Mouse (Mus musculus): ENCODE measurements around the gene Vmn1r196. TPM values are rescaled to one million over a fixed set of nuclear protein-coding genes. Genes with fewer than 3 reads are reported as not detected.

Gene Vmn1r196
- not detected in 2 replicates for polyA plus RNA-seq (2012; rRNA removed; ENCODE audit: low replicate concordance)

DNA sequence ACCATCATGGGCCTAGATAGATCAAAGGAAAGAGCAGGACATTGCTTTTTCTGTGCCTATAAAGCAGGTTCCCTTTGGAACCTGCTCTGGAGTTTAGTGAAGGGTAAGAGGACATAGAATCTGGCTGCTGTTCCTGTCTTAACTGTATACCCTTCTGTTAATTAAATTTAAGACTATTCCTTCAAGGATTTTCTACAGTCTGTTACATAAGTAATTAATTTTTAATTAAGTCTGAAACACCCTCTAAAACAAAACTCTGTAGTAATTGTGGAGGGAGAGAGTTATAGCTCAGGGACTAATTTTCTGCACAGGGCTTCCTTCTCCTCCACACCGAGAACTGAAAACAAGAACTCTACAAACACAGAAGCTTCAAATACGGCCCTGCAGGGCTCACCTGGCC, at the start of gene Vmn1r196:
TSS of gene Vmn1r196 (plus strand) at position 301 of the 400 bp plus-strand sequence.

DNA sequence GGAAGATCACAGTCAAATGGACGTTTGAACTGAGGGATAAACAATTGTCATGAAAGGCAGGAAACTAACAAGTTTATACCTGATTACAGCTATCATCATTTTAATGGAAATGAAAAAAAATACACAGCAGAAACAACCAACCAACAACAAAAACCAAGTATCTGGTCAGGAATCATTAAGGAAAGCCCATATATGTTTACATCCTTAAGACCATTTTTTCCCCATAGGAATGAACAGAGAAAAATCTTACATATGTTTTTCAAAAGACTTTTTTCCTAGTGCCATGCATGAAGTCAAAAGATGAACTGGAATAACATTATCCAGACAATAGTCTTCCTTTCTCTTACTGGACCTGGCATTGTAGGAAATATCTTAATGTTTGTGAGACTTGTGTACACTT, 45.8 kb upstream of the Vmn1r196 start, which contains the start of gene Vmn1r194:
TSS of gene Vmn1r194 (plus strand) at position 301 of the 400 bp plus-strand sequence.

GRCm38 (mm10) chr13:22270222-22270621, 19.5 kb upstream of the Vmn1r196 start, which contains the start of gene Vmn1r195:
Gene Vmn1r195 (plus strand): TSS chr13:22270522.

DNA sequence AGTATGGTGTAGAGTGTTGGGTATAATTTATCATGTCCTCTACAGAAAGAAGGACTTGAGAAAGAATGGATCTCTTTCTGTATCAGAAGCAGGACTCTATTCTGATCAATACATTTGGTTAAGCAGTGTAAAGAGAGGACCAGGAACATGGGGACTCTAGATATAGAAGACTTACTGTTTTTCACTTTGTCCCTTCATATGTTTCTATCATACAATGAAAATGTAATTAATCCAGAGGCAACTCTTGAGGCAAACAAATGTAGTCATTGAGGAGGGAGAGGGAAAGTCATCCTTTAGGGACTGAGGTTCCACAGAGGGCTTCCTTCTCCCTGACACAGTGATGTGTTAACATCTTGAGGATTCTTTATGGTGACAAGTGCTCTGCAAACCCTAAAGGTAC, 34.6 kb downstream of the Vmn1r196 start, which contains the start of gene Vmn1r197:
TSS of gene Vmn1r197 (plus strand) at position 301 of the 400 bp plus-strand sequence.

Other genes starting within 250 kb of the Vmn1r196 start
- 11.9 and 12.9 TPM in 2 replicates for gene Hist1h4i, start 248.6 kb upstream of the Vmn1r196 start, polyA plus RNA-seq (2012; rRNA removed; ENCODE audit: low replicate concordance)
- gene Hist1h2ag, start 247.0 kb upstream of the Vmn1r196 start, polyA plus RNA-seq (2012; rRNA removed; ENCODE audit: low replicate concordance) = 3.7 TPM in 1 of 2 replicates, not detected in the other
- gene Hist1h2bj, start 246.7 kb upstream of the Vmn1r196 start, polyA plus RNA-seq (2012; rRNA removed; ENCODE audit: low replicate concordance) = 4.6 and 8.5 TPM in 2 replicates
- gene Vmn1r188, start 205.5 kb upstream of the Vmn1r196 start, polyA plus RNA-seq (2012; rRNA removed; ENCODE audit: low replicate concordance) = not detected in 2 replicates
- not detected in 2 replicates for gene Vmn1r189, start 184.1 kb upstream of the Vmn1r196 start, polyA plus RNA-seq (2012; rRNA removed; ENCODE audit: low replicate concordance)
- gene Vmn1r191, start 106.0 kb upstream of the Vmn1r196 start, polyA plus RNA-seq (2012; rRNA removed; ENCODE audit: low replicate concordance) = not detected in 2 replicates
- gene Vmn1r192, start 98.8 kb upstream of the Vmn1r196 start, polyA plus RNA-seq (2012; rRNA removed; ENCODE audit: low replicate concordance) = not detected in 2 replicates
- not detected in 2 replicates for gene Vmn1r193, start 66.8 kb upstream of the Vmn1r196 start, polyA plus RNA-seq (2012; rRNA removed; ENCODE audit: low replicate concordance)
- gene Vmn1r194, start 45.7 kb upstream of the Vmn1r196 start, polyA plus RNA-seq (2012; rRNA removed; ENCODE audit: low replicate concordance) = not detected in 2 replicates
- not detected in 2 replicates for gene Vmn1r195, start 19.4 kb upstream of the Vmn1r196 start, polyA plus RNA-seq (2012; rRNA removed; ENCODE audit: low replicate concordance)
- not detected in 2 replicates for gene Vmn1r197, start 34.7 kb downstream of the Vmn1r196 start, polyA plus RNA-seq (2012; rRNA removed; ENCODE audit: low replicate concordance)
- not detected in 2 replicates for gene Vmn1r198, start 60.4 kb downstream of the Vmn1r196 start, polyA plus RNA-seq (2012; rRNA removed; ENCODE audit: low replicate concordance)
- gene Vmn1r199, start 89.9 kb downstream of the Vmn1r196 start, polyA plus RNA-seq (2012; rRNA removed; ENCODE audit: low replicate concordance) = not detected in 2 replicates
- not detected in 2 replicates for gene Vmn1r200, start 100.5 kb downstream of the Vmn1r196 start, polyA plus RNA-seq (2012; rRNA removed; ENCODE audit: low replicate concordance)
- gene Vmn1r201, start 182.0 kb downstream of the Vmn1r196 start, polyA plus RNA-seq (2012; rRNA removed; ENCODE audit: low replicate concordance) = not detected in 2 replicates
- 0.03 TPM in 1 of 2 replicates, not detected in the other for gene Vmn1r202, start 215.5 kb downstream of the Vmn1r196 start, polyA plus RNA-seq (2012; rRNA removed; ENCODE audit: low replicate concordance)
- gene Vmn1r203, start 228.2 kb downstream of the Vmn1r196 start, polyA plus RNA-seq (2012; rRNA removed; ENCODE audit: low replicate concordance) = not detected in 2 replicates

All from subcutaneous adipose tissue, adult 2 months (tissue).